Mouse (Mus musculus): ENCODE measurements around the gene Gm5662. TPM values are rescaled to one million over a fixed set of nuclear protein-coding genes. Genes with fewer than 3 reads are reported as not detected.
"Not testable (repeated sequence)": the region's sequence is repeated elsewhere in the genome, so short reads cannot be mapped to it uniquely, and the experiment has no call there.

Gene Gm5662
- total and polyA plus RNA-seq, 2 experiments = not detected

- not testable (repeated sequence) for H3K27me3 ChIP-seq (ENCODE audit: control insufficient read depth, insufficient read depth, low read length); H3K9ac ChIP-seq (ENCODE audit: low read depth, low read length); H3K4me3 ChIP-seq (ENCODE audit: insufficient read depth, low read depth, low read length); H3K79me2 ChIP-seq (ENCODE audit: control insufficient read depth, insufficient read depth, low read length); H3K27ac ChIP-seq (replicated peaks; ENCODE audit: insufficient read depth, low read depth, low read length); H3K36me3 ChIP-seq (ENCODE audit: control insufficient read depth, insufficient read depth, low read length); H3K4me1 ChIP-seq (ENCODE audit: control insufficient read depth, insufficient read depth, low read length); DNase-seq (ENCODE audit: extremely low read depth, low read depth, low spot score)
Observed at GRCm38 (mm10) chr12:88245786-88246185, 28.5 kb downstream of the Gm5662 start.

- H3K4me3 ChIP-seq (ENCODE audit: insufficient read depth, low read depth, low read length); H3K27ac ChIP-seq (replicated peaks; ENCODE audit: insufficient read depth, low read depth, low read length); DNase-seq (ENCODE audit: extremely low read depth, low read depth, low spot score); H3K79me2 ChIP-seq (ENCODE audit: control insufficient read depth, insufficient read depth, low read length); H3K36me3 ChIP-seq (ENCODE audit: control insufficient read depth, insufficient read depth, low read length); H3K9ac ChIP-seq (ENCODE audit: low read depth, low read length); H3K27me3 ChIP-seq (ENCODE audit: control insufficient read depth, insufficient read depth, low read length); H3K4me1 ChIP-seq (ENCODE audit: control insufficient read depth, insufficient read depth, low read length): not testable (repeated sequence)
- 50% methylated on average over 1 of the region's 1 CpGs for WGBS
Observed at GRCm38 (mm10) chr12:88242940-88243339, 31.4 kb downstream of the Gm5662 start.

Other genes with a start within 250 kb of the Gm5662 start
- not detected in 2 replicates for gene Gm2056, start 247.5 kb downstream of the Gm5662 start, total RNA-seq (2014; rRNA removed)
- not detected in 2 replicates for gene Gm2056, start 247.5 kb downstream of the Gm5662 start, polyA plus RNA-seq (2012; rRNA removed)
- not detected in 2 replicates for gene Gm16368, start 190.8 kb downstream of the Gm5662 start, total RNA-seq (2014; rRNA removed)
- not detected in 2 replicates for gene Gm16368, start 190.8 kb downstream of the Gm5662 start, polyA plus RNA-seq (2012; rRNA removed)
- gene Gm10436, start 92.4 kb downstream of the Gm5662 start, total RNA-seq (2014; rRNA removed) = not detected in 2 replicates
- not detected in 2 replicates for gene Gm10436, start 92.4 kb downstream of the Gm5662 start, polyA plus RNA-seq (2012; rRNA removed)
- not detected in 2 replicates for gene Gm8332, start 24.4 kb downstream of the Gm5662 start, total RNA-seq (2014; rRNA removed)
- not detected in 2 replicates for gene Gm8332, start 24.4 kb downstream of the Gm5662 start, polyA plus RNA-seq (2012; rRNA removed)
- gene Gm5039, start 49.5 kb upstream of the Gm5662 start, total RNA-seq (2014; rRNA removed) = not detected in 2 replicates
- gene Gm5039, start 49.5 kb upstream of the Gm5662 start, polyA plus RNA-seq (2012; rRNA removed) = not detected in 2 replicates
- gene Adck1, start 86.1 kb upstream of the Gm5662 start, total RNA-seq (2014; rRNA removed) = 13.5 and 15.0 TPM in 2 replicates
- gene Adck1, start 86.1 kb upstream of the Gm5662 start, polyA plus RNA-seq (2012; rRNA removed) = 22.6 and 24.4 TPM in 2 replicates